Mouse (Mus musculus) kidney, postnatal 0 days (tissue): ENCODE measurements at regions not wholly inside any gene's neighbourhood (a gene's known extent, or its start where the extent isn't known, plus 50 kb on each side); places are given as distances from the start of the nearest gene placed in this dataset.

Source experiments
- ATAC-seq: fragments of 200-750 bp; cut with Nextera tagmentation; replicated peaks from 2 replicates; pipeline ENCODE4 v1.8.0; 2017; ENCODE audit warnings: low read depth, moderate number of reproducible peaks, moderate TSS enrichment, moderate library complexity; ENCODE audit not compliant: low FRiP score
- DNase-seq: peaks from one replicate; pipeline ENCODE4 v3.0.0-alpha.2; 2016; ENCODE audit warnings: low spot score
- H3K27ac ChIP-seq: fragments of 300-500 bp; sonication (generic); 2 replicates; pipeline ENCODE4 v1.5.1; 2014; ENCODE audit warnings: mild to moderate bottlenecking
- H3K27me3 ChIP-seq: fragments of 300-500 bp; sonication (generic); 2 replicates; pipeline ENCODE4 v1.6.1; 2014; ENCODE audit warnings: low read length, mixed read lengths; ENCODE audit not compliant: insufficient read depth
- H3K36me3 ChIP-seq: fragments of 300-500 bp; sonication (generic); 2 replicates; pipeline ENCODE4 v1.6.1; 2014; ENCODE audit warnings: low read length, mixed read lengths; ENCODE audit not compliant: insufficient read depth
- H3K4me1 ChIP-seq: fragments of 300-500 bp; sonication (generic); replicated peaks from 2 replicates; pipeline ENCODE4 v1.6.1; 2014; ENCODE audit warnings: antibody characterized with exemption, low read length, mixed read lengths; ENCODE audit not compliant: insufficient read depth
- H3K4me2 ChIP-seq: fragments of 300-500 bp; sonication (generic); 2 replicates; pipeline ENCODE4 v1.6.1; 2014; ENCODE audit warnings: mild to moderate bottlenecking, low read length, moderate library complexity, mixed read lengths
- H3K4me3 ChIP-seq: fragments of 300-500 bp; sonication (generic); replicated peaks from 2 replicates; pipeline ENCODE4 v1.5.1; 2014; ENCODE audit warnings: low read depth, low read length
- H3K9ac ChIP-seq: fragments of 300-500 bp; sonication (generic); 2 replicates; pipeline ENCODE4 v1.6.1; 2014; ENCODE audit warnings: low read depth, low read length
- H3K9me3 ChIP-seq: fragments of 300-500 bp; sonication (generic); replicated peaks from 2 replicates; pipeline ENCODE4 v1.6.1; 2016; ENCODE audit warnings: low read length, inconsistent platforms, mixed read lengths
- CTCF ChIP-seq: IDR thresholded peaks from 2 replicates; pipeline ENCODE4 v1.5.1; 2016; ENCODE audit warnings: antibody characterized with exemption, low read depth, mild to moderate bottlenecking, moderate library complexity
- WGBS: fragments of 180-500 bp; shearing (Covaris S2); extraction: QIAGEN DNeasy Blood & Tissue Kit; methylation state at CpG from one replicate; pipeline ENCODE4 v1.1.7; 2014; 5-methylcytosine and 5-hydroxymethylcytosine counted together

GRCm38 (mm10) chr8:126861754-126862153 is 83.9 kb downstream of the Tomm20 start:
- 95% methylated on average over 8 of the region's 8 CpGs for WGBS
- ATAC-seq (no peak), DNase-seq (no peak)
- no peak for TF ChIP-seq CTCF
- H3K27me3 ChIP-seq = no peaks in the 10 kb centered on the region
- no peak overlapping the region for H3K27ac ChIP-seq
- H3K36me3 ChIP-seq = no peaks in the 10 kb centered on the region
- H3K4me2 ChIP-seq = no peak overlapping the region
- H3K4me1 ChIP-seq = no peaks in the 10 kb centered on the region
- H3K9ac ChIP-seq = no peak overlapping the region
- no peaks in the 10 kb centered on the region for H3K9me3 ChIP-seq
- no peak overlapping the region for H3K4me3 ChIP-seq

- Histone ChIP-seq H3K4me1 (no peaks in the 10 kb centered on the region), H3K4me2 (no peak overlapping the region), H3K27me3 (no peaks in the 10 kb centered on the region), H3K36me3 (no peaks in the 10 kb centered on the region), H3K4me3 (no peak overlapping the region), H3K9ac (no peak overlapping the region), H3K27ac (no peak overlapping the region), H3K9me3 (no peaks in the 10 kb centered on the region)
- DNase-seq (no peak), ATAC-seq (no peak)
- WGBS = 93% methylated on average over 7 of the region's 7 CpGs
- TF ChIP-seq CTCF = no peak
Observed at GRCm38 (mm10) chr8:126860630-126861029, 85.0 kb downstream of the Tomm20 start.

- no peaks in the 10 kb centered on the region for H3K4me1 ChIP-seq
- ATAC-seq = no peak
- no peak overlapping the region for H3K4me3 ChIP-seq
- 78% methylated on average over 5 of the region's 5 CpGs for WGBS
- H3K27me3 ChIP-seq = no peaks in the 10 kb centered on the region
- no peak overlapping the region for H3K4me2 ChIP-seq
- H3K36me3 ChIP-seq = no peaks in the 10 kb centered on the region
- no peak for TF ChIP-seq CTCF
- H3K27ac ChIP-seq = no peak overlapping the region
- H3K9ac ChIP-seq = no peak overlapping the region
- no peaks in the 10 kb centered on the region for H3K9me3 ChIP-seq
- no peak for DNase-seq
Observed at GRCm38 (mm10) chr8:126859706-126860424, 85.8 kb downstream of the Tomm20 start.

- no peak overlapping the region for H3K4me2 ChIP-seq
- H3K9me3 ChIP-seq = no peaks in the 10 kb centered on the region
- 0 out of 2 replicates have a peak, but pooled peaks cover 2% of the 10 kb centered on the region for H3K4me1 ChIP-seq
- TF ChIP-seq CTCF = no peak
- WGBS = 72% methylated on average over 13 of the region's 13 CpGs
- H3K27me3 ChIP-seq = no peaks in the 10 kb centered on the region
- no peak overlapping the region for H3K4me3 ChIP-seq
- no peaks in the 10 kb centered on the region for H3K36me3 ChIP-seq
- H3K9ac ChIP-seq = no peak overlapping the region
- H3K27ac ChIP-seq = no peak overlapping the region
- no peak for ATAC-seq
- no peak for DNase-seq
Observed at GRCm38 (mm10) chr8:126857307-126858203, 88.1 kb downstream of the Tomm20 start.

GRCm38 (mm10) chr8:126855914-126856313 is 89.7 kb downstream of the Tomm20 start:
- DNase-seq = no peak
- Histone ChIP-seq H3K27me3 (no peaks in the 10 kb centered on the region), H3K4me2 (no peak overlapping the region), H3K36me3 (no peaks in the 10 kb centered on the region), H3K9ac (no peak overlapping the region), H3K4me1 (0 out of 2 replicates have a peak, but pooled peaks cover 7% of the 10 kb centered on the region), H3K4me3 (no peak overlapping the region), H3K9me3 (no peaks in the 10 kb centered on the region), H3K27ac (no peak overlapping the region)
- TF ChIP-seq CTCF = no peak
- WGBS = 62% methylated on average over 5 of the region's 5 CpGs
- no peak for ATAC-seq

- no peak for TF ChIP-seq CTCF
- no peak for DNase-seq
Observed at GRCm38 (mm10) chr8:126855056-126855609, 90.5 kb downstream of the Tomm20 start.

More at GRCm38 (mm10) chr8:126855056-126855609, 90.5 kb downstream of the Tomm20 start:
- no peak overlapping the region for H3K4me2 ChIP-seq
- no peak overlapping the region for H3K27ac ChIP-seq
- ATAC-seq = no peak
- H3K9me3 ChIP-seq = no peaks in the 10 kb centered on the region
- H3K4me3 ChIP-seq = no peak overlapping the region
- H3K9ac ChIP-seq = no peak overlapping the region
- H3K4me1 ChIP-seq = peaks cover 11% of the 10 kb centered on the region
- H3K27me3 ChIP-seq = no peaks in the 10 kb centered on the region
- 65% methylated on average over 2 of the region's 2 CpGs for whole genome bisulfite sequencing
- no peaks in the 10 kb centered on the region for H3K36me3 ChIP-seq
